Mouse (Mus musculus) myocyte (in vitro differentiated cells): ENCODE results near the gene Rab23. TPM values are rescaled to one million over a fixed set of nuclear protein-coding genes. Genes with fewer than 3 reads are reported as not detected.

Experiments used
- H3K27me3 ChIP-seq: one replicate; pipeline ENCODE4 v1.6.1; 2011; ENCODE audit not compliant: control insufficient read depth, insufficient read depth, insufficient read length
- H3K36me3 ChIP-seq: one replicate; pipeline ENCODE4 v1.6.1; 2011; ENCODE audit not compliant: control insufficient read depth, insufficient read depth
- H3K4me2 ChIP-seq: one replicate; pipeline ENCODE4 v1.6.1; 2011; ENCODE audit warnings: low read depth, control low read depth
- H3K4me3 ChIP-seq: one replicate; pipeline ENCODE4 v1.5.1; 2011; ENCODE audit warnings: mild to moderate bottlenecking, control low read depth, moderate library complexity
- H3K79me2 ChIP-seq: one replicate; pipeline ENCODE4 v1.6.1; 2011; ENCODE audit not compliant: control insufficient read depth, insufficient read depth
- H3ac ChIP-seq: one replicate; pipeline ENCODE4 v1.6.1; 2011; ENCODE audit not compliant: control insufficient read depth, insufficient read length
- CEBPB ChIP-seq: IDR thresholded peaks from 2 replicates; pipeline ENCODE4 v1.6.1; 2011; ENCODE audit warnings: mild to moderate bottlenecking, moderate library complexity; ENCODE audit not compliant: poor library complexity, insufficient read depth, severe bottlenecking
- E2F4 ChIP-seq: IDR thresholded peaks from one replicate; pipeline ENCODE4 v1.6.1; 2011; ENCODE audit warnings: mild to moderate bottlenecking, control low read depth, moderate library complexity; ENCODE audit not compliant: insufficient read depth
- MAX ChIP-seq: IDR thresholded peaks from one replicate; pipeline ENCODE4 v1.6.1; 2011; ENCODE audit warnings: low read depth, mild to moderate bottlenecking, control low read depth
- MYOD1 ChIP-seq, 3 experiments: IDR thresholded peaks; one replicate each; pipeline ENCODE4 v1.6.1; 2011; ENCODE audit warnings: control low read depth in 2 of 3, low read depth in 2 of 3, mild to moderate bottlenecking in 2 of 3, moderate library complexity in 1 of 3; ENCODE audit not compliant: insufficient read length in 2 of 3, control insufficient read depth in 1 of 3
- MYOG ChIP-seq, 3 experiments: IDR thresholded peaks; one replicate each; pipeline ENCODE4 v1.6.1; 2011; ENCODE audit warnings: control low read depth in 2 of 3, low read depth in 2 of 3, mild to moderate bottlenecking in 2 of 3; ENCODE audit not compliant: insufficient read length in 2 of 3, control insufficient read depth in 1 of 3, insufficient read depth in 1 of 3
- POLR2A ChIP-seq: IDR thresholded peaks from one replicate; pipeline ENCODE4 v1.6.1; 2011; ENCODE audit warnings: low read depth, mild to moderate bottlenecking, control low read depth, moderate library complexity; ENCODE audit not compliant: insufficient read length
- POLR2AphosphoS2 ChIP-seq: IDR thresholded peaks from one replicate; pipeline ENCODE4 v1.6.1; 2011; ENCODE audit warnings: low read depth, control low read depth; ENCODE audit not compliant: insufficient read length
- REST ChIP-seq: IDR thresholded peaks from one replicate; pipeline ENCODE4 v1.6.1; 2011; ENCODE audit warnings: mild to moderate bottlenecking, control low read depth, moderate library complexity; ENCODE audit not compliant: insufficient read depth, insufficient read length
- SRF ChIP-seq: IDR thresholded peaks from one replicate; pipeline ENCODE4 v1.6.1; 2011; ENCODE audit warnings: low read depth; ENCODE audit not compliant: control insufficient read depth, insufficient read length
- TCF12 ChIP-seq: IDR thresholded peaks from one replicate; pipeline ENCODE4 v1.6.1; 2011; ENCODE audit warnings: mild to moderate bottlenecking, control low read depth; ENCODE audit not compliant: poor library complexity, insufficient read depth, severe bottlenecking
- TCF3 ChIP-seq: IDR thresholded peaks from one replicate; pipeline ENCODE4 v1.6.1; 2011; ENCODE audit warnings: low read depth, control low read depth; ENCODE audit not compliant: insufficient read length
- USF1 ChIP-seq: IDR thresholded peaks from one replicate; pipeline ENCODE4 v1.6.1; 2011; ENCODE audit warnings: low read depth, mild to moderate bottlenecking, control low read depth, moderate library complexity
- polyA plus RNA-seq: library from polyadenylated mRNA; unstranded; fragments of >200 nt; fragmentation: generic; extraction: Trizol; gene quantifications from one replicate; pipeline ENCODE4 v1.2.1, GENCODE M21; 2012; ENCODE audit warnings: missing spikeins

Rab23 gene
- polyA plus RNA-seq, 1 experiment, result 8.7 TPM

GRCm38 (mm10) chr1:33720231-33720630, 544 bp downstream of the Rab23 start:
- H3ac ChIP-seq, result peak overlapping the region; percentile 90
- no peaks in the 10 kb centered on the region for H3K27me3 ChIP-seq
- TF ChIP-seq MAX (no peak), TCF3 (no peak), USF1 (no peak), REST (no peak), POLR2AphosphoS2 (no peak), CEBPB (no peak), TCF12 (no peak), MYOD1 (IDR thresholded peaks at IDR 0.05; ENCODE audit: control insufficient read depth in 1 of 3, insufficient read length in 2 of 3, low read depth in 2 of 3) (no peak), E2F4 (no peak), SRF (no peak), MYOG (IDR thresholded peaks at IDR 0.05; ENCODE audit: control insufficient read depth in 1 of 3, insufficient read depth in 1 of 3, insufficient read length in 2 of 3, low read depth in 2 of 3) (no peak), POLR2A (no peak)
- peak overlapping the region; percentile 64 for H3K4me2 ChIP-seq
- H3K4me3 ChIP-seq, result peak overlapping the region; percentile 29
- H3K36me3 ChIP-seq, result peaks cover 21% of the 10 kb centered on the region
- H3K79me2 ChIP-seq, result peaks cover 12% of the 10 kb centered on the region

GRCm38 (mm10) chr1:33721020-33721419, 1.3 kb downstream of the Rab23 start:
- H3ac ChIP-seq, result no peak overlapping the region
- peak overlapping the region; percentile 29 for H3K4me3 ChIP-seq
- no peaks in the 10 kb centered on the region for H3K27me3 ChIP-seq
- peaks cover 12% of the 10 kb centered on the region for H3K79me2 ChIP-seq
- H3K4me2 ChIP-seq, result peak overlapping the region; percentile 64
- TF ChIP-seq TCF3 (no peak), MYOD1 (IDR thresholded peaks at IDR 0.05; ENCODE audit: control insufficient read depth in 1 of 3, insufficient read length in 2 of 3, low read depth in 2 of 3) (no peak), MYOG (IDR thresholded peaks at IDR 0.05; ENCODE audit: control insufficient read depth in 1 of 3, insufficient read depth in 1 of 3, insufficient read length in 2 of 3, low read depth in 2 of 3) (no peak), USF1 (no peak), E2F4 (no peak), POLR2AphosphoS2 (no peak), REST (no peak)
- H3K36me3 ChIP-seq, result peaks cover 28% of the 10 kb centered on the region

- Histone ChIP-seq H3ac (no peak overlapping the region), H3K4me3 (no peak overlapping the region), H3K36me3 (peaks cover 43% of the 10 kb centered on the region), H3K79me2 (peaks cover 12% of the 10 kb centered on the region), H3K27me3 (no peaks in the 10 kb centered on the region), H3K4me2 (peak overlapping the region; percentile 10)
- no peak for TF ChIP-seq SRF
- TF ChIP-seq CEBPB, result 0 out of 2 replicates have a peak, but pooled peaks have one; percentile 7
Observed at GRCm38 (mm10) chr1:33724516-33724915, 4.8 kb downstream of the Rab23 start.

GRCm38 (mm10) chr1:33725086-33725485, 5.4 kb downstream of the Rab23 start:
- Histone ChIP-seq H3ac (no peak overlapping the region), H3K79me2 (peaks cover 12% of the 10 kb centered on the region), H3K27me3 (no peaks in the 10 kb centered on the region), H3K4me2 (no peak overlapping the region), H3K36me3 (peaks cover 49% of the 10 kb centered on the region), H3K4me3 (no peak overlapping the region)
- no peak for TF ChIP-seq TCF3
- TF ChIP-seq USF1, result no peak
- no peak for TF ChIP-seq TCF12
- no peak for TF ChIP-seq POLR2AphosphoS2
- TF ChIP-seq MAX, result no peak
- no peak for TF ChIP-seq E2F4
- TF ChIP-seq MYOD1 (IDR thresholded peaks at IDR 0.05; ENCODE audit: control insufficient read depth in 1 of 3, insufficient read length in 2 of 3, low read depth in 2 of 3), result no peak
- TF ChIP-seq REST, result no peak
- TF ChIP-seq SRF, result no peak
- TF ChIP-seq CEBPB, result no peak
- TF ChIP-seq POLR2A, result no peak
- no peak for TF ChIP-seq MYOG (IDR thresholded peaks at IDR 0.05; ENCODE audit: control insufficient read depth in 1 of 3, insufficient read depth in 1 of 3, insufficient read length in 2 of 3, low read depth in 2 of 3)

- TF ChIP-seq USF1, result no peak
- peak in 1 of 3 experiments; percentile 17 for TF ChIP-seq MYOG (IDR thresholded peaks at IDR 0.05; ENCODE audit: control insufficient read depth in 1 of 3, insufficient read depth in 1 of 3, insufficient read length in 2 of 3, low read depth in 2 of 3)
- Histone ChIP-seq H3K4me3 (no peak overlapping the region), H3K4me2 (no peak overlapping the region), H3K79me2 (no peaks in the 10 kb centered on the region), H3K27me3 (no peaks in the 10 kb centered on the region), H3ac (no peak overlapping the region), H3K36me3 (peaks cover 27% of the 10 kb centered on the region)
Observed at GRCm38 (mm10) chr1:33733044-33733443, 13.4 kb downstream of the Rab23 start.
